Mouse (Mus musculus) limb, embryonic 10.5 days (tissue): ENCODE measurements around the gene Prkar1a. TPM values are rescaled to one million over a fixed set of nuclear protein-coding genes. Genes with fewer than 3 reads are reported as not detected.

Source experiments
- DNase-seq: peaks from one replicate; pipeline ENCODE4 v3.0.0-alpha.2; 2017; ENCODE audit warnings: low spot score
- H3K27ac ChIP-seq: fragments of 300-500 bp; sonication (generic); 2 replicates; pipeline ENCODE4 v1.5.1; 2016; ENCODE audit warnings: mild to moderate bottlenecking
- H3K27me3 ChIP-seq: fragments of 300-500 bp; sonication (generic); 2 replicates; pipeline ENCODE4 v1.6.1; 2016; ENCODE audit warnings: low read depth, mild to moderate bottlenecking; ENCODE audit not compliant: poor library complexity, severe bottlenecking
- H3K36me3 ChIP-seq: fragments of 300-500 bp; sonication (generic); 2 replicates; pipeline ENCODE4 v1.6.1; 2016; ENCODE audit warnings: mild to moderate bottlenecking, moderate library complexity
- H3K4me1 ChIP-seq: fragments of 300-500 bp; sonication (generic); 2 replicates; pipeline ENCODE4 v1.6.1; 2016
- H3K4me3 ChIP-seq: fragments of 300-500 bp; sonication (generic); 2 replicates; pipeline ENCODE4 v1.5.1; 2016; ENCODE audit warnings: mild to moderate bottlenecking, moderate library complexity
- H3K9me3 ChIP-seq: fragments of 300-500 bp; sonication (generic); replicated peaks from 2 replicates; pipeline ENCODE4 v1.6.1; 2016; ENCODE audit warnings: mild to moderate bottlenecking
- WGBS: fragments of 180-500 bp; shearing (Covaris S2); methylation state at CpG from one replicate; pipeline ENCODE4 v1.1.7; 2016; 5-methylcytosine and 5-hydroxymethylcytosine counted together
- polyA plus RNA-seq: library from polyadenylated mRNA; unstranded; fragments of >200 nt; fragmentation: Nextera tagmentation; extraction: Ambion mirVana; gene quantifications from 2 replicates; pipeline ENCODE4 v1.2.1, GENCODE M21; 2016

Gene Prkar1a
- polyA plus RNA-seq, 1 experiment from 2014 or later: 338 TPM

GRCm38 (mm10) chr11:109682221-109682620 lies 33.0 kb downstream of the Prkar1a start:
- H3K4me1 ChIP-seq: no peaks in the 10 kb centered on the region
- H3K4me3 ChIP-seq: no peak overlapping the region
- no peak for DNase-seq
- no peaks in the 10 kb centered on the region for H3K9me3 ChIP-seq
- H3K36me3 ChIP-seq: no peaks in the 10 kb centered on the region
- WGBS: 94% methylated on average over 6 of the region's 6 CpGs
- no peaks in the 10 kb centered on the region for H3K27me3 ChIP-seq
- no peak overlapping the region for H3K27ac ChIP-seq

- Histone ChIP-seq H3K4me3 (no peak overlapping the region), H3K9me3 (no peaks in the 10 kb centered on the region), H3K27ac (no peak overlapping the region), H3K27me3 (no peaks in the 10 kb centered on the region), H3K4me1 (no peaks in the 10 kb centered on the region), H3K36me3 (no peaks in the 10 kb centered on the region)
- DNase-seq: no peak
- 88% methylated on average over 4 of the region's 4 CpGs for WGBS
Measured at GRCm38 (mm10) chr11:109689539-109689938, 40.3 kb downstream of the Prkar1a start.

- Histone ChIP-seq H3K4me1 (no peaks in the 10 kb centered on the region), H3K4me3 (no peak overlapping the region), H3K9me3 (no peaks in the 10 kb centered on the region), H3K27me3 (no peaks in the 10 kb centered on the region), H3K36me3 (no peaks in the 10 kb centered on the region), H3K27ac (no peak overlapping the region)
- no peak for DNase-seq
- 44% methylated on average over 3 of the region's 3 CpGs for WGBS
Measured at GRCm38 (mm10) chr11:109692737-109693136, 43.5 kb downstream of the Prkar1a start.

- Histone ChIP-seq H3K4me1 (no peaks in the 10 kb centered on the region), H3K4me3 (no peak overlapping the region)
- 87% methylated on average over 4 of the region's 4 CpGs for WGBS
Measured at GRCm38 (mm10) chr11:109696519-109696918, 47.3 kb downstream of the Prkar1a start.

GRCm38 (mm10) chr11:109697089-109697643 lies 48.0 kb downstream of the Prkar1a start:
- no peaks in the 10 kb centered on the region for H3K9me3 ChIP-seq
- no peak overlapping the region for H3K27ac ChIP-seq
- no peak overlapping the region for H3K4me3 ChIP-seq
- no peaks in the 10 kb centered on the region for H3K4me1 ChIP-seq
- no peaks in the 10 kb centered on the region for H3K36me3 ChIP-seq
- WGBS: 88% methylated on average over 5 of the region's 5 CpGs
- no peak for DNase-seq
- no peaks in the 10 kb centered on the region for H3K27me3 ChIP-seq

More at GRCm38 (mm10) chr11:109696519-109696918, 47.3 kb downstream of the Prkar1a start:
- Histone ChIP-seq H3K27me3 (no peaks in the 10 kb centered on the region), H3K27ac (no peak overlapping the region), H3K36me3 (no peaks in the 10 kb centered on the region), H3K9me3 (no peaks in the 10 kb centered on the region)
- DNase-seq: no peak

GRCm38 (mm10) chr11:109698740-109699139 lies 49.5 kb downstream of the Prkar1a start:
- WGBS: 92% methylated on average over 10 of the region's 10 CpGs
- H3K4me3 ChIP-seq: no peak overlapping the region
- no peak for DNase-seq

GRCm38 (mm10) chr11:109699784-109700183 lies 50.6 kb downstream of the Prkar1a start:
- 59% methylated on average over 2 of the region's 2 CpGs for whole genome bisulfite sequencing
- Histone ChIP-seq H3K4me3 (no peak overlapping the region), H3K27ac (no peak overlapping the region), H3K9me3 (no peaks in the 10 kb centered on the region), H3K36me3 (no peaks in the 10 kb centered on the region), H3K4me1 (no peaks in the 10 kb centered on the region), H3K27me3 (no peaks in the 10 kb centered on the region)
- no peak for DNase-seq

More at GRCm38 (mm10) chr11:109698740-109699139, 49.5 kb downstream of the Prkar1a start:
- Histone ChIP-seq H3K4me1 (no peaks in the 10 kb centered on the region), H3K36me3 (no peaks in the 10 kb centered on the region), H3K9me3 (no peaks in the 10 kb centered on the region), H3K27me3 (no peaks in the 10 kb centered on the region), H3K27ac (no peak overlapping the region)

GRCm38 (mm10) chr11:109700761-109701160 lies 51.6 kb downstream of the Prkar1a start:
- no peak overlapping the region for H3K27ac ChIP-seq
- WGBS: 89% methylated on average over 6 of the region's 6 CpGs
- no peaks in the 10 kb centered on the region for H3K36me3 ChIP-seq
- H3K4me3 ChIP-seq: no peak overlapping the region
- H3K9me3 ChIP-seq: no peaks in the 10 kb centered on the region
- no peaks in the 10 kb centered on the region for H3K27me3 ChIP-seq
- H3K4me1 ChIP-seq: no peaks in the 10 kb centered on the region
- DNase-seq: no peak

GRCm38 (mm10) chr11:109702031-109702815 lies 53.0 kb downstream of the Prkar1a start:
- Histone ChIP-seq H3K36me3 (no peaks in the 10 kb centered on the region), H3K4me1 (no peaks in the 10 kb centered on the region), H3K27ac (no peak overlapping the region), H3K9me3 (no peaks in the 10 kb centered on the region), H3K27me3 (no peaks in the 10 kb centered on the region), H3K4me3 (no peak overlapping the region)
- 75% methylated on average over 10 of the region's 10 CpGs for WGBS
- no peak for DNase-seq

DNA sequence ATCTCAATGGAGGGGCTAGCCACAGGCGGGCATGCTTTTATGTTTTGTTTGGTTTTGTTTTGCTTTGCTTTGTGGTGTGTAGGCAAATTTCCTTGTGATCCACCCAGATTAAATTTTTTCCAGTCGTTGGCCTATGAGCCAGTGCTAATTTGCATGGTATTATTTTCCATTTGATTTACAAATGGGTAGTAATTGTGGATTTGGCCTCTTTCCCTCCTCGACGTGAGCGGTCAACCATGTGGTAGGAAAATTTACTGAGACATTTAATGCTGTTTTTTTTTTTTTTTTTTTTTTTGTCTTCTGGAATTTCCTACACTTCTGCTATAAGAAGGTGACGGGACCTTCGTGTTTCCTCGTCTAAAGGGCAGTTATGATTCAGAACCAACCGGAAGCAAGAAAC lies 54.6 kb downstream of the Prkar1a start:
- H3K27me3 ChIP-seq: no peaks in the 10 kb centered on the region
- no peak overlapping the region for H3K27ac ChIP-seq
- no peaks in the 10 kb centered on the region for H3K9me3 ChIP-seq
- H3K36me3 ChIP-seq: no peaks in the 10 kb centered on the region
- H3K4me3 ChIP-seq: no peak overlapping the region
- H3K4me1 ChIP-seq: no peaks in the 10 kb centered on the region
- WGBS: 86% methylated on average over 9 of the region's 9 CpGs
- DNase-seq: no peak

DNA sequence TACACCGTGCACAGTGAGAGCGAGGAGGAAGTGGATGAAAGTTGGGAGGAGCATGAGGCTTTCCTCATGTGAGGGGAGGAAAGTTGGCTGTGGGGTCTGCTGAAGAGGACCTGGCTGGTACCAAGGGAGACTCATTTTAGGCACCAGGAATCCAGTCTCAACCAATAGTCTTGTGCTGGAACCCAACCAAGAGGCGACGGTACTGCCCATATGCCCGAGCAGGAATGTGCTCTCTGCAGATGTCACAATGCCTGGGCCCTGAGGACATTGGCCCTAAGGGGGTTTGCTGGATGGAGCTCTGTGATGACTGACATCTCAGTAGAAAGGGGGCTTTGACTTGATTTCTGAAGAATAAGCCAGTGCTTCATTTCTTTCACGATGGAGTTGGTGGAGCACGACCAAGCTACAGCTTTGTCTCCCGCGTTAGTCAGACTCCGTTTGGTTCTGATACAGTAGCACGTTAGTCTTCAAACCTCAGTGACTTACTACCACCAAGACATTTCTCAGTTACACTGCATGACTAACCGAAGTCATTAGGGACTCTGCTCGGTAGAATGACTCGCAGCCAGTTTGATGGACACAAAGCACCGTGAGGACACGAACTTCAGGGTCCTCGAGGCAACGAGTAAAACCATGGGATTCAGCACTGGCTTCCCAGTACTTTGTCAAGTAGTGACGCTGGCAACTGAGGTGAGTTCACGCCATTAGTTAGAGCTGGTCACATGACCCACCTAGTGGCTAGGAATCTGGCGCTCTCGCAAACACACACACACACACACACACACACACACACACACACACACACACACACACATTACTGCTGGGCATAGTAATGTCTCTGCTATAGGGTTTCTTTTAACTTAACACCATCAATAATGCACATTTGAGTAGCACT lies 55.4 kb downstream of the Prkar1a start:
- Histone ChIP-seq H3K4me1 (no peaks in the 10 kb centered on the region), H3K27ac (0 out of 2 replicates have a peak overlapping the region, but pooled peaks have one; percentile 19), H3K36me3 (no peaks in the 10 kb centered on the region), H3K9me3 (no peaks in the 10 kb centered on the region), H3K4me3 (no peak overlapping the region), H3K27me3 (no peaks in the 10 kb centered on the region)
- WGBS: 93% methylated on average over 22 of the region's 22 CpGs
- DNase-seq: no peak

GRCm38 (mm10) chr11:109705336-109706054 lies 56.3 kb downstream of the Prkar1a start:
- H3K9me3 ChIP-seq: no peaks in the 10 kb centered on the region
- H3K4me1 ChIP-seq: no peaks in the 10 kb centered on the region
- H3K4me3 ChIP-seq: no peak overlapping the region
- H3K27ac ChIP-seq: no peak overlapping the region
- DNase-seq: no peak
- WGBS: 94% methylated on average over 9 of the region's 9 CpGs
- no peaks in the 10 kb centered on the region for H3K36me3 ChIP-seq
- H3K27me3 ChIP-seq: no peaks in the 10 kb centered on the region
